Mouse (Mus musculus): ENCODE measurements around the gene Nprl3. TPM values are rescaled to one million over a fixed set of nuclear protein-coding genes. Genes with fewer than 3 reads are reported as not detected.

Gene Nprl3
- total and polyA plus RNA-seq, 2 experiments from 2014 or later = 29.9 to 64.1 TPM

- Histone ChIP-seq H3K4me2 (ENCODE audit: low read depth, low read length) (no peak overlapping the region), H3K9ac (replicated peaks; ENCODE audit: low read depth, low read length) (no peak overlapping the region), H3K36me3 (replicated peaks; ENCODE audit: control insufficient read depth, insufficient read depth, low read length) (no peaks in the 10 kb centered on the region), H3K27me3 (ENCODE audit: control insufficient read depth, insufficient read depth, low read length) (no peaks in the 10 kb centered on the region), H3K27ac (ENCODE audit: low read depth) (no peak overlapping the region), H3K4me3 (ENCODE audit: low read depth, low read length) (no peak overlapping the region), H3K4me1 (ENCODE audit: control insufficient read depth, insufficient read depth) (no peaks in the 10 kb centered on the region; the same call in 1 of the 2 replicates), H3K9me3 (replicated peaks; ENCODE audit: control insufficient read depth, low read length) (no peaks in the 10 kb centered on the region)
- ATAC-seq (ENCODE audit: insufficient read depth, low read depth) (no peak), DNase-seq (ENCODE audit: low spot score) (no peak)
- no peak for TF ChIP-seq CTCF (IDR thresholded peaks at IDR 0.05; ENCODE audit: low read depth)
- no peak for TF ChIP-seq EP300 (IDR thresholded peaks at IDR 0.05; ENCODE audit: low read depth)
- 73% methylated on average over 10 of the region's 10 CpGs for WGBS
Measured at GRCm38 (mm10) chr11:32194086-32194485, 73.4 kb downstream of the Nprl3 start.

- no peak overlapping the region for H3K4me3 ChIP-seq (ENCODE audit: low read depth, low read length)
- H3K9ac ChIP-seq (replicated peaks; ENCODE audit: low read depth, low read length) = no peak overlapping the region
- no peaks in the 10 kb centered on the region for H3K9me3 ChIP-seq (replicated peaks; ENCODE audit: control insufficient read depth, low read length)
- DNase-seq (ENCODE audit: low spot score) (no peak), ATAC-seq (ENCODE audit: insufficient read depth, low read depth) (no peak)
- no peak overlapping the region for H3K27ac ChIP-seq (ENCODE audit: low read depth)
- H3K36me3 ChIP-seq (replicated peaks; ENCODE audit: control insufficient read depth, insufficient read depth, low read length) = no peaks in the 10 kb centered on the region
- H3K4me2 ChIP-seq (ENCODE audit: low read depth, low read length) = no peak overlapping the region
- 91% methylated on average over 10 of the region's 10 CpGs for WGBS
- TF ChIP-seq EP300 (IDR thresholded peaks at IDR 0.05; ENCODE audit: low read depth) = no peak
- no peak for TF ChIP-seq CTCF (IDR thresholded peaks at IDR 0.05; ENCODE audit: low read depth)
- H3K27me3 ChIP-seq (ENCODE audit: control insufficient read depth, insufficient read depth, low read length) = no peaks in the 10 kb centered on the region
- no peaks in the 10 kb centered on the region; the same call in 1 of the 2 replicates for H3K4me1 ChIP-seq (ENCODE audit: control insufficient read depth, insufficient read depth)
Measured at GRCm38 (mm10) chr11:32193156-32193555, 74.4 kb downstream of the Nprl3 start.

GRCm38 (mm10) chr11:32190603-32191110 lies 76.8 kb downstream of the Nprl3 start:
- Histone ChIP-seq H3K4me3 (ENCODE audit: low read depth, low read length) (no peak overlapping the region), H3K27ac (ENCODE audit: low read depth) (no peak overlapping the region), H3K27me3 (ENCODE audit: control insufficient read depth, insufficient read depth, low read length) (no peaks in the 10 kb centered on the region), H3K9me3 (replicated peaks; ENCODE audit: control insufficient read depth, low read length) (no peaks in the 10 kb centered on the region), H3K4me2 (ENCODE audit: low read depth, low read length) (no peak overlapping the region), H3K9ac (replicated peaks; ENCODE audit: low read depth, low read length) (no peak overlapping the region), H3K36me3 (replicated peaks; ENCODE audit: control insufficient read depth, insufficient read depth, low read length) (no peaks in the 10 kb centered on the region), H3K4me1 (ENCODE audit: control insufficient read depth, insufficient read depth) (no peaks in the 10 kb centered on the region; the same call in 1 of the 2 replicates)
- TF ChIP-seq CTCF (IDR thresholded peaks at IDR 0.05; ENCODE audit: low read depth) = no peak
- no peak for TF ChIP-seq EP300 (IDR thresholded peaks at IDR 0.05; ENCODE audit: low read depth)
- no peak for DNase-seq (ENCODE audit: low spot score)
- no peak for ATAC-seq (ENCODE audit: insufficient read depth, low read depth)
- 60% methylated on average over 13 of the region's 13 CpGs for WGBS

GRCm38 (mm10) chr11:32190119-32190518 lies 77.4 kb downstream of the Nprl3 start:
- H3K4me1 ChIP-seq (ENCODE audit: control insufficient read depth, insufficient read depth) = no peaks in the 10 kb centered on the region; the same call in 1 of the 2 replicates
- no peak overlapping the region for H3K27ac ChIP-seq (ENCODE audit: low read depth)
- no peak overlapping the region for H3K9ac ChIP-seq (replicated peaks; ENCODE audit: low read depth, low read length)
- DNase-seq (ENCODE audit: low spot score) = no peak
- no peak for ATAC-seq (ENCODE audit: insufficient read depth, low read depth)
- H3K4me2 ChIP-seq (ENCODE audit: low read depth, low read length) = no peak overlapping the region
- H3K4me3 ChIP-seq (ENCODE audit: low read depth, low read length) = no peak overlapping the region
- no peaks in the 10 kb centered on the region for H3K9me3 ChIP-seq (replicated peaks; ENCODE audit: control insufficient read depth, low read length)
- H3K27me3 ChIP-seq (ENCODE audit: control insufficient read depth, insufficient read depth, low read length) = no peaks in the 10 kb centered on the region
- no peaks in the 10 kb centered on the region for H3K36me3 ChIP-seq (replicated peaks; ENCODE audit: control insufficient read depth, insufficient read depth, low read length)
- WGBS = 70% methylated on average over 9 of the region's 9 CpGs
- TF ChIP-seq EP300 (IDR thresholded peaks at IDR 0.05; ENCODE audit: low read depth) (no peak), CTCF (IDR thresholded peaks at IDR 0.05; ENCODE audit: low read depth) (no peak)

GRCm38 (mm10) chr11:32189434-32189833 lies 78.1 kb downstream of the Nprl3 start:
- Histone ChIP-seq H3K27ac (ENCODE audit: low read depth) (no peak overlapping the region), H3K4me3 (ENCODE audit: low read depth, low read length) (no peak overlapping the region), H3K4me1 (ENCODE audit: control insufficient read depth, insufficient read depth) (no peaks in the 10 kb centered on the region; the same call in 1 of the 2 replicates), H3K9ac (replicated peaks; ENCODE audit: low read depth, low read length) (no peak overlapping the region), H3K27me3 (ENCODE audit: control insufficient read depth, insufficient read depth, low read length) (no peaks in the 10 kb centered on the region), H3K4me2 (ENCODE audit: low read depth, low read length) (no peak overlapping the region), H3K36me3 (replicated peaks; ENCODE audit: control insufficient read depth, insufficient read depth, low read length) (no peaks in the 10 kb centered on the region), H3K9me3 (replicated peaks; ENCODE audit: control insufficient read depth, low read length) (no peaks in the 10 kb centered on the region)
- TF ChIP-seq EP300 (IDR thresholded peaks at IDR 0.05; ENCODE audit: low read depth) (no peak), CTCF (IDR thresholded peaks at IDR 0.05; ENCODE audit: low read depth) (no peak)
- WGBS = 72% methylated on average over 5 of the region's 5 CpGs
- no peak for DNase-seq (ENCODE audit: low spot score)
- ATAC-seq (ENCODE audit: insufficient read depth, low read depth) = no peak

- no peak overlapping the region for H3K4me2 ChIP-seq (ENCODE audit: low read depth, low read length)
- no peaks in the 10 kb centered on the region for H3K27me3 ChIP-seq (ENCODE audit: control insufficient read depth, insufficient read depth, low read length)
- WGBS = 83% methylated on average over 12 of the region's 12 CpGs
- no peak for ATAC-seq (ENCODE audit: insufficient read depth, low read depth)
- no peak overlapping the region for H3K27ac ChIP-seq (ENCODE audit: low read depth)
- H3K36me3 ChIP-seq (replicated peaks; ENCODE audit: control insufficient read depth, insufficient read depth, low read length) = no peaks in the 10 kb centered on the region
- no peak for DNase-seq (ENCODE audit: low spot score)
- TF ChIP-seq EP300 (IDR thresholded peaks at IDR 0.05; ENCODE audit: low read depth) (no peak), CTCF (IDR thresholded peaks at IDR 0.05; ENCODE audit: low read depth) (no peak)
- no peak overlapping the region for H3K4me3 ChIP-seq (ENCODE audit: low read depth, low read length)
- H3K9ac ChIP-seq (replicated peaks; ENCODE audit: low read depth, low read length) = no peak overlapping the region
- no peaks in the 10 kb centered on the region for H3K9me3 ChIP-seq (replicated peaks; ENCODE audit: control insufficient read depth, low read length)
- H3K4me1 ChIP-seq (ENCODE audit: control insufficient read depth, insufficient read depth) = no peaks in the 10 kb centered on the region; the same call in 1 of the 2 replicates
Measured at GRCm38 (mm10) chr11:32188881-32189280, 78.6 kb downstream of the Nprl3 start.
